Mouse (Mus musculus): ENCODE measurements around the gene Axdnd1.
"Not testable (repeated sequence)": the region's sequence is repeated elsewhere in the genome, so short reads cannot be mapped to it uniquely, and the experiment has no call there.

GRCm38 (mm10) chr1:156289222-156289587 is 131.8 kb downstream of the Axdnd1 start:
- not testable (repeated sequence) for TF ChIP-seq CTCF (IDR thresholded peaks at IDR 0.05; ENCODE audit: borderline replicate concordance, extremely low read depth, insufficient read depth, insufficient read length); POLR2A (IDR thresholded peaks at IDR 0.05; ENCODE audit: borderline replicate concordance, extremely low read depth, insufficient read depth, insufficient read length, poor library complexity, severe bottlenecking)
